Mouse (Mus musculus): ENCODE data around the gene Serpina3f. TPM values are rescaled to one million over a fixed set of nuclear protein-coding genes. Genes with fewer than 3 reads are reported as not detected.
A peak's percentile ranks its signal among the peaks of the same experiment; 100 is the strongest.

Serpina3f gene
- total and polyA plus RNA-seq, 3 experiments, result 0.35 to 0.51 TPM; not detected in 1

- no peak overlapping the region for H3K27ac ChIP-seq (ENCODE audit: insufficient read depth, low read depth)
- in situ Hi-C loops (cut with MboI; ENCODE audit: low pct_ligation_motif_present, low pct_unique_long_range_greater_than_20kb, low sequenced_read_pairs) (no loop called here), dilution Hi-C loops (cut with MboI; ENCODE audit: extremely low pct_ligation_motif_present, extremely low pct_unique_long_range_greater_than_20kb, low sequenced_read_pairs) (no loop called here)
- no peaks in the 10 kb centered on the region for H3K79me2 ChIP-seq (replicated peaks; ENCODE audit: control insufficient read depth, extremely low read depth, insufficient read depth, poor library complexity, severe bottlenecking)
- H3K27me3 ChIP-seq (replicated peaks), result no peaks in the 10 kb centered on the region
- no peaks in the 10 kb centered on the region for H3K36me3 ChIP-seq (replicated peaks in 1 of 2; ENCODE audit: control insufficient read depth in 1 of 2, insufficient read depth in 1 of 2, low read length in 1 of 2)
- no peak overlapping the region for H3K4me3 ChIP-seq (replicated peaks in 1 of 3; ENCODE audit: low read depth in 2 of 3, low read length in 2 of 3, poor library complexity in 1 of 3)
- H3K9me3 ChIP-seq (replicated peaks; ENCODE audit: low read length), result no peaks in the 10 kb centered on the region
- H3K4me2 ChIP-seq (ENCODE audit: insufficient read depth, low read depth, poor library complexity, severe bottlenecking), result no peak overlapping the region
- H3K9ac ChIP-seq (ENCODE audit: insufficient read depth, low read depth), result no peak overlapping the region
- no peak for DNase-seq (ENCODE audit: extremely low read depth)
- H3K4me1 ChIP-seq (ENCODE audit: control insufficient read depth in 1 of 2, insufficient read depth in 2 of 2), result peaks cover 10 to 32% of the 10 kb centered on the region in 2 experiments; a peak in 3 of 4 replicates
- no peak for TF ChIP-seq ELF1 (IDR thresholded peaks at IDR 0.05; ENCODE audit: low read depth, low read length)
- TF ChIP-seq NRF1 (IDR thresholded peaks at IDR 0.05; ENCODE audit: low read depth, low read length), result no peak
- no peak for TF ChIP-seq KAT2A (IDR thresholded peaks at IDR 0.05; ENCODE audit: insufficient replicate concordance, low read length)
- TF ChIP-seq SMC3 (IDR thresholded peaks at IDR 0.05; ENCODE audit: low read depth, low read length), result no peak
- TF ChIP-seq HCFC1 (IDR thresholded peaks at IDR 0.05; ENCODE audit: low read depth, low read length), result no peak
- no peak for TF ChIP-seq CTCF (conservative IDR thresholded peaks at IDR 0.05 in 1 of 2, IDR thresholded peaks at IDR 0.05 in 1 of 2; ENCODE audit: low read depth in 2 of 2, low read length in 2 of 2)
- no peak for TF ChIP-seq PAX5 (IDR thresholded peaks at IDR 0.05; ENCODE audit: low read length)
- no peak for TF ChIP-seq CHD2 (IDR thresholded peaks at IDR 0.05; ENCODE audit: low read length)
- no peak for TF ChIP-seq CHD1 (IDR thresholded peaks at IDR 0.05; ENCODE audit: low read depth, low read length)
- no peak for TF ChIP-seq POLR2A (IDR thresholded peaks at IDR 0.05; ENCODE audit: low read depth, low read length)
- no peak for TF ChIP-seq MAX (IDR thresholded peaks at IDR 0.05; ENCODE audit: low read length)
- no peak for TF ChIP-seq UBTF (IDR thresholded peaks at IDR 0.05; ENCODE audit: low read depth, low read length)
- no peak for TF ChIP-seq EP300 (IDR thresholded peaks at IDR 0.05; ENCODE audit: low read length)
- no peak for TF ChIP-seq TBP (conservative IDR thresholded peaks at IDR 0.05; ENCODE audit: low read depth, low read length)
- no peak for TF ChIP-seq ZC3H11A (IDR thresholded peaks at IDR 0.05; ENCODE audit: low read depth, low read length)
These were observed 7.3 kb downstream of the Serpina3f start for GRCm38 (mm10) chr12:104221616-104222015.

- dilution Hi-C loops (cut with MboI; ENCODE audit: extremely low pct_ligation_motif_present, extremely low pct_unique_long_range_greater_than_20kb, low sequenced_read_pairs), result no loop called here
These were observed 9.3 kb downstream of the Serpina3f start for GRCm38 (mm10) chr12:104223690-104224089.

More at GRCm38 (mm10) chr12:104223690-104224089, 9.3 kb downstream of the Serpina3f start:
- Histone ChIP-seq H3K36me3 (replicated peaks in 1 of 2; ENCODE audit: control insufficient read depth in 1 of 2, insufficient read depth in 1 of 2, low read length in 1 of 2) (no peaks in the 10 kb centered on the region), H3K4me2 (ENCODE audit: insufficient read depth, low read depth, poor library complexity, severe bottlenecking) (no peak overlapping the region), H3K9ac (ENCODE audit: insufficient read depth, low read depth) (no peak overlapping the region), H3K4me1 (ENCODE audit: control insufficient read depth in 1 of 2, insufficient read depth in 2 of 2) (peaks cover 10 to 32% of the 10 kb centered on the region in 2 experiments; a peak in 3 of 4 replicates), H3K4me3 (replicated peaks in 1 of 3; ENCODE audit: low read depth in 2 of 3, low read length in 2 of 3, poor library complexity in 1 of 3) (no peak overlapping the region), H3K9me3 (replicated peaks; ENCODE audit: low read length) (no peaks in the 10 kb centered on the region), H3K79me2 (replicated peaks; ENCODE audit: control insufficient read depth, extremely low read depth, insufficient read depth, poor library complexity, severe bottlenecking) (no peaks in the 10 kb centered on the region), H3K27me3 (replicated peaks) (no peaks in the 10 kb centered on the region), H3K27ac (ENCODE audit: insufficient read depth, low read depth) (no peak overlapping the region)
- DNase-seq (ENCODE audit: extremely low read depth), result peak; percentile 70
- in situ Hi-C loops (cut with MboI; ENCODE audit: low pct_ligation_motif_present, low pct_unique_long_range_greater_than_20kb, low sequenced_read_pairs), result no loop called here
- TF ChIP-seq POLR2AphosphoS2 (IDR thresholded peaks at IDR 0.05; ENCODE audit: low read depth, low read length) (no peak), MYC (IDR thresholded peaks at IDR 0.05; ENCODE audit: low read depth, low read length) (0 out of 2 replicates have a peak, but pooled peaks have one; percentile 28), EP300 (IDR thresholded peaks at IDR 0.05; ENCODE audit: low read length) (peak; percentile 80), GABPA (IDR thresholded peaks at IDR 0.05; ENCODE audit: insufficient replicate concordance, low read depth, low read length) (no peak), ETS1 (conservative IDR thresholded peaks at IDR 0.05; ENCODE audit: low read depth, low read length) (peak; percentile 66), BHLHE40 (IDR thresholded peaks at IDR 0.05; ENCODE audit: low read depth, low read length) (peak; percentile 88), IRF4 (IDR thresholded peaks at IDR 0.05; ENCODE audit: low read depth, low read length) (peak; percentile 82; the same call in 1 of the 2 replicates), RCOR1 (conservative IDR thresholded peaks at IDR 0.05; ENCODE audit: low read depth, low read length) (no peak)

All from CH12.LX (cell line).